Mouse (Mus musculus) limb, embryonic 14.5 days (tissue): ENCODE results near the gene Xkr7. TPM values are rescaled to one million over a fixed set of nuclear protein-coding genes. Genes with fewer than 3 reads are reported as not detected.

Source experiments
- ATAC-seq: fragments of 200-750 bp; cut with Nextera tagmentation; 2 replicates; pipeline ENCODE4 v1.8.0; 2017; ENCODE audit warnings: low read depth, moderate number of reproducible peaks, moderate TSS enrichment; ENCODE audit not compliant: low FRiP score
- DNase-seq: peaks from one replicate; pipeline ENCODE4 v3.0.0-alpha.2; 2015; ENCODE audit warnings: low spot score
- H3K27ac ChIP-seq: fragments of 300-500 bp; sonication (generic); replicated peaks from 2 replicates; pipeline ENCODE4 v1.5.1; 2014; ENCODE audit warnings: low read depth, mild to moderate bottlenecking, low read length, moderate library complexity, mixed read lengths
- H3K27me3 ChIP-seq: fragments of 300-500 bp; sonication (generic); 2 replicates; pipeline ENCODE4 v1.6.1; 2014; ENCODE audit warnings: low read length, mixed read lengths; ENCODE audit not compliant: control insufficient read depth, insufficient read depth
- H3K36me3 ChIP-seq: fragments of 300-500 bp; sonication (generic); 2 replicates; pipeline ENCODE4 v1.6.1; 2014; ENCODE audit warnings: mild to moderate bottlenecking, low read length, moderate library complexity, mixed read lengths; ENCODE audit not compliant: control insufficient read depth, insufficient read depth
- H3K4me1 ChIP-seq: fragments of 300-500 bp; sonication (generic); 2 replicates; pipeline ENCODE4 v1.6.1; 2014; ENCODE audit warnings: antibody characterized with exemption, low read length, mixed read lengths; ENCODE audit not compliant: control insufficient read depth, insufficient read depth
- H3K4me2 ChIP-seq: fragments of 300-500 bp; sonication (generic); replicated peaks from 2 replicates; pipeline ENCODE4 v1.6.1; 2014; ENCODE audit warnings: low read depth, mild to moderate bottlenecking, low read length, moderate library complexity; ENCODE audit not compliant: severe bottlenecking
- H3K4me3 ChIP-seq: fragments of 300-500 bp; sonication (generic); replicated peaks from 2 replicates; pipeline ENCODE4 v1.5.1; 2014; ENCODE audit warnings: low read length
- H3K9ac ChIP-seq: fragments of 300-500 bp; sonication (generic); 2 replicates; pipeline ENCODE4 v1.6.1; 2014; ENCODE audit warnings: mild to moderate bottlenecking, low read depth, low read length, moderate library complexity; ENCODE audit not compliant: severe bottlenecking
- H3K9me3 ChIP-seq: fragments of 300-500 bp; sonication (generic); 2 replicates; pipeline ENCODE4 v1.6.1; 2016; ENCODE audit warnings: low read length; ENCODE audit not compliant: control insufficient read depth
- POLR2A ChIP-seq: fragments of 200-500 bp; IDR thresholded peaks from 2 replicates; pipeline ENCODE4 v1.8.0; 2012; ENCODE audit warnings: inconsistent platforms, mild to moderate bottlenecking, moderate library complexity, borderline replicate concordance; ENCODE audit not compliant: insufficient read depth, insufficient read length; ENCODE audit errors: extremely low read depth
- WGBS: fragments of 180-500 bp; shearing (Covaris S2); extraction: QIAGEN DNeasy Blood & Tissue Kit; methylation state at CpG from one replicate; pipeline ENCODE4 v1.1.7; 2014; 5-methylcytosine and 5-hydroxymethylcytosine counted together
- polyA plus RNA-seq, 2 experiments: library from polyadenylated mRNA; depleted of rRNA in 1 of 2; stranded (reverse) in 1 of 2; unstranded in 1 of 2; fragments of >200 nt; fragmentation: Nextera tagmentation in 1 of 2; extraction: Ambion mirVana in 1 of 2; gene quantifications; 2 replicates each; pipeline versions ENCODE4 v1.2.1 to v1.2.3; 2012 to 2014

Gene Xkr7
- polyA plus RNA-seq, 2 experiments: 0.03 TPM; not detected in 1

- no peak for ATAC-seq
- 65% methylated on average over 13 of the region's 13 CpGs for WGBS
- H3K9ac ChIP-seq: no peak overlapping the region
- H3K4me3 ChIP-seq: no peak overlapping the region
- H3K4me2 ChIP-seq: no peak overlapping the region
- no peaks in the 10 kb centered on the region for H3K4me1 ChIP-seq
- H3K27ac ChIP-seq: no peak overlapping the region
- no peaks in the 10 kb centered on the region for H3K9me3 ChIP-seq
- H3K36me3 ChIP-seq: peaks cover 17% of the 10 kb centered on the region
- no peaks in the 10 kb centered on the region for H3K27me3 ChIP-seq
- no peak for DNase-seq
- TF ChIP-seq POLR2A: no peak
Observed at GRCm38 (mm10) chr2:153003681-153004338, 27.8 kb upstream of the Xkr7 start.

- Histone ChIP-seq H3K4me2 (no peak overlapping the region), H3K4me1 (no peaks in the 10 kb centered on the region), H3K27me3 (no peaks in the 10 kb centered on the region), H3K36me3 (peaks cover 39% of the 10 kb centered on the region), H3K4me3 (no peak overlapping the region), H3K9me3 (no peaks in the 10 kb centered on the region), H3K27ac (no peak overlapping the region), H3K9ac (no peak overlapping the region)
- TF ChIP-seq POLR2A: no peak
- no peak for DNase-seq
- ATAC-seq: no peak
- 92% methylated on average over 3 of the region's 3 CpGs for WGBS
Observed at GRCm38 (mm10) chr2:153005981-153006380, 25.7 kb upstream of the Xkr7 start.

- no peak overlapping the region for H3K9ac ChIP-seq
- DNase-seq (no peak), ATAC-seq (no peak; the same call in 1 of the 2 replicates)
- no peak overlapping the region for H3K27ac ChIP-seq
- H3K9me3 ChIP-seq: no peaks in the 10 kb centered on the region
- H3K4me3 ChIP-seq: no peak overlapping the region
- H3K36me3 ChIP-seq: peaks cover 59% of the 10 kb centered on the region
- peaks cover 6% of the 10 kb centered on the region for H3K4me1 ChIP-seq
- no peak overlapping the region for H3K4me2 ChIP-seq
- TF ChIP-seq POLR2A: no peak
- WGBS: 89% methylated on average over 12 of the region's 12 CpGs
- no peaks in the 10 kb centered on the region for H3K27me3 ChIP-seq
Observed at GRCm38 (mm10) chr2:153009192-153009973, 22.3 kb upstream of the Xkr7 start.

GRCm38 (mm10) chr2:153013724-153014515 lies 17.7 kb upstream of the Xkr7 start:
- H3K36me3 ChIP-seq: peaks cover 40% of the 10 kb centered on the region
- peak overlapping the region; percentile 82 for H3K4me3 ChIP-seq
- no peaks in the 10 kb centered on the region for H3K27me3 ChIP-seq
- peak overlapping the region; percentile 85 for H3K4me2 ChIP-seq
- H3K4me1 ChIP-seq: peaks cover 8% of the 10 kb centered on the region
- peak overlapping the region; percentile 85 for H3K9ac ChIP-seq
- H3K9me3 ChIP-seq: no peaks in the 10 kb centered on the region
- DNase-seq: no peak
- WGBS: 87% methylated on average over 11 of the region's 11 CpGs
- H3K27ac ChIP-seq: no peak overlapping the region
- ATAC-seq: no peak
- TF ChIP-seq POLR2A: no peak
